Mouse (Mus musculus): ENCODE data around the gene Olfr629. TPM values are rescaled to one million over a fixed set of nuclear protein-coding genes. Genes with fewer than 3 reads are reported as not detected.

Gene Olfr629
- not detected for polyA plus RNA-seq (2017; shearing (Covaris generic))

DNA sequence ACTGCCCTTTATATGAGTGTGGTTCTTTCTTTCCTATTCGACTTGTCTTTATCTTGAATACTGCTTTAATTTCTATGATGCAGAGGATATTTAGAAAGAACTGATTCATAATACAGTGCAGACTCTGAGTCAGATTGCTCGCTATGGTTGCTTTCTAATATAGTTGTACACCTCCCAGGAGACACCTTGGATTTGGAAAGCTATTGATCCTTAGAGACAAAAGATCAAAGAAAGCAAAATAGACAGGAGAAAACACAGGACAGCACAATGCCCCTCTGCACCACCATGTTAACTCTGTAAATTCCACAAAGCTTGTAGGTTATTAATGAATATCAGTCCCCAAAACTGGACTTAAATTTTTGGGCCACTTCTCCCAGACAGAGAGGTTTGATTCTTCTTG, at the start of gene Olfr629:
TSS of gene Olfr629 (minus strand) at position 101 of the 400 bp plus-strand sequence.

DNA sequence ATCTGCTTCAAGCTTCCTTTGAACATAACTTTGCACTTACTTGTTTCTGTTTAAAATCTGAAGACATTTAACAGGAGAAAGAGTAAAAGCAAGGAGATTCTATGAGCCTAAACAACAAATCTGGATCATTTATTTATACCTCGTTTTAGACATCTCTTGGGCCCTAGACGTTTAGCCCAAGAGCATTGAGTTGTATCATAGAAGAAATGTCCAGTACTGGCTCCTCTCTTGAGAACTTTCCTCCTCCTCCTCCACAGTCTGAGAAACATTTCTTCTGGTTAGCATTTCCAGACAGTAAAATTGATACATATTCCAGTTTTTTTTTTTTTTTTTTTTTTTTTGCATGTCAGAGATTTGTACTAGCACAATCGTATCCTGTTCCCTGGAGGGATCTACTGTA, 47.0 kb upstream of the Olfr629 start, which contains the start of gene Olfr67:
TSS of gene Olfr67 (minus strand) at position 101 of the 400 bp plus-strand sequence.

DNA sequence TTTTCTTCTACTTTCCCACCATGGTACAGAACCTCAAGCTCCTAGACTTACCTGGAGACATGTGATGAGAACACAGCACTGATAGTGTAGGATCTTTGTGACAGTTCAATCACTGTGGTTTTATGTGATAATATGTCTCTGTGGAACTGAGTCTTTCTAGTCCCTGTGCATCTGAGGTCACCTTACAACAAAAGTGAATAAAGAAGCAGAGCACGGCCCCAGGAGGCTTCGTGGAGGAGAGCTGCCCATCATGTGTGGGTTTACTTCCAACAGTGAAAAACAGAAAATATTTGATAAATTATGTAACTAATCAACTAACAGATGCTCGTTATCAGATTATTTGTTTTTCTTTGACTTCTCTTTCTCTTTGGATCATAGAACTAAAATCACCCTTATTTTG, 34.9 kb upstream of the Olfr629 start, which contains the start of gene Olfr68:
TSS of gene Olfr68 (minus strand) at position 101 of the 400 bp plus-strand sequence.

GRCm38 (mm10) chr7:103771494-103771893, 26.8 kb upstream of the Olfr629 start, which contains the start of gene Olfr69:
Gene Olfr69, minus strand, starts transcription at chr7:103771594.

GRCm38 (mm10) chr7:103757233-103757632, 12.5 kb upstream of the Olfr629 start, which contains the start of gene Olfr630:
Gene Olfr630, minus strand, starts transcription at chr7:103757333.

DNA sequence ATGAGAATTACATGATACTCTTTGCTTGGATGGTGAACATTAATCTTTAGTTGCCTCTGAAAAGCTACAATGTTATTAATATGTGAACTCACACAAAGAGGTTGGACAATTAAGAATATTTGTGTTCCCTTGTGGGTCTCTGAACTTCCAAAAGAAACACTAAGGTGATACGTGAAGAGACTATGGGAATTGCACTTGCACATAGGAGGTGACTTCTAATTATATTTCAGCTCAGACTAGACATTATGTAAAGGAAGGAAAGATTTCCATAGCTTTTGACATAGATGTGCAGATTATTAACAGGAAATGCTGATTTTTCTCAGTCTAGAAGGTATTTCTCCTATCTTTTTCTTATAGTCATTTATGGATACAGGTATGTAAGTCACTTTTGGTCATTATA, 14.7 kb downstream of the Olfr629 start, which contains the start of gene Olfr628:
TSS of gene Olfr628 (plus strand) at position 301 of the 400 bp plus-strand sequence.

GRCm38 (mm10) chr7:103714371-103714770, 30.4 kb downstream of the Olfr629 start, which contains the start of gene Olfr243:
Gene Olfr243, plus strand, starts transcription at chr7:103714671.

Other genes with a start within 250 kb of the Olfr629 start
- gene Olfr609, start 246.9 kb downstream of the Olfr629 start, polyA plus RNA-seq (2017; shearing (Covaris generic)), result not detected
- not detected for gene Olfr610, start 232.8 kb downstream of the Olfr629 start, polyA plus RNA-seq (2017; shearing (Covaris generic))
- not detected for gene Olfr611, start 224.1 kb downstream of the Olfr629 start, polyA plus RNA-seq (2017; shearing (Covaris generic))
- not detected for gene Olfr612, start 202.2 kb downstream of the Olfr629 start, polyA plus RNA-seq (2017; shearing (Covaris generic))
- gene Olfr613, start 196.9 kb downstream of the Olfr629 start, polyA plus RNA-seq (2017; shearing (Covaris generic)), result 0.05 TPM
- not detected for gene Olfr615, start 188.9 kb downstream of the Olfr629 start, polyA plus RNA-seq (2017; shearing (Covaris generic))
- not detected for gene Olfr616, start 175.8 kb downstream of the Olfr629 start, polyA plus RNA-seq (2017; shearing (Covaris generic))
- not detected for gene Olfr617, start 171.9 kb downstream of the Olfr629 start, polyA plus RNA-seq (2017; shearing (Covaris generic))
- not detected for gene Olfr618, start 154.8 kb downstream of the Olfr629 start, polyA plus RNA-seq (2017; shearing (Covaris generic))
- gene Olfr619, start 144.4 kb downstream of the Olfr629 start, polyA plus RNA-seq (2017; shearing (Covaris generic)), result not detected
- gene Olfr620, start 132.4 kb downstream of the Olfr629 start, polyA plus RNA-seq (2017; shearing (Covaris generic)), result not detected
- not detected for gene Olfr622, start 102.2 kb downstream of the Olfr629 start, polyA plus RNA-seq (2017; shearing (Covaris generic))
- gene Olfr623, start 81.2 kb downstream of the Olfr629 start, polyA plus RNA-seq (2017; shearing (Covaris generic)), result not detected
- gene Olfr624, start 73.8 kb downstream of the Olfr629 start, polyA plus RNA-seq (2017; shearing (Covaris generic)), result not detected
- not detected for gene Olfr625-ps1, start 62.2 kb downstream of the Olfr629 start, polyA plus RNA-seq (2017; shearing (Covaris generic))
- not detected for gene Olfr243, start 30.3 kb downstream of the Olfr629 start, polyA plus RNA-seq (2017; shearing (Covaris generic))
- not detected for gene Olfr628, start 14.6 kb downstream of the Olfr629 start, polyA plus RNA-seq (2017; shearing (Covaris generic))
- not detected for gene Olfr630, start 12.4 kb upstream of the Olfr629 start, polyA plus RNA-seq (2017; shearing (Covaris generic))
- gene Olfr69, start 26.7 kb upstream of the Olfr629 start, polyA plus RNA-seq (2017; shearing (Covaris generic)), result not detected
- not detected for gene Olfr68, start 34.8 kb upstream of the Olfr629 start, polyA plus RNA-seq (2017; shearing (Covaris generic))
- not detected for gene Olfr67, start 46.9 kb upstream of the Olfr629 start, polyA plus RNA-seq (2017; shearing (Covaris generic))
- 106 TPM for gene Hbb-bt, start 69.1 kb upstream of the Olfr629 start, polyA plus RNA-seq (2017; shearing (Covaris generic))
- 546 TPM for gene Hbb-bs, start 83.2 kb upstream of the Olfr629 start, polyA plus RNA-seq (2017; shearing (Covaris generic))
- gene Hbb-bh2, start 95.6 kb upstream of the Olfr629 start, polyA plus RNA-seq (2017; shearing (Covaris generic)), result not detected
- gene Hbb-bh1, start 98.2 kb upstream of the Olfr629 start, polyA plus RNA-seq (2017; shearing (Covaris generic)), result not detected
- gene Hbb-y, start 108.3 kb upstream of the Olfr629 start, polyA plus RNA-seq (2017; shearing (Covaris generic)), result not detected
- gene Olfr66, start 141.3 kb upstream of the Olfr629 start, polyA plus RNA-seq (2017; shearing (Covaris generic)), result not detected
- gene Olfr64, start 149.5 kb upstream of the Olfr629 start, polyA plus RNA-seq (2017; shearing (Covaris generic)), result not detected
- gene Olfr65, start 158.5 kb upstream of the Olfr629 start, polyA plus RNA-seq (2017; shearing (Covaris generic)), result not detected
- gene Olfr631, start 183.9 kb upstream of the Olfr629 start, polyA plus RNA-seq (2017; shearing (Covaris generic)), result not detected
- gene Olfr632, start 189.4 kb upstream of the Olfr629 start, polyA plus RNA-seq (2017; shearing (Covaris generic)), result not detected
- gene Olfr633, start 199.5 kb upstream of the Olfr629 start, polyA plus RNA-seq (2017; shearing (Covaris generic)), result not detected
- 0.04 TPM for gene Olfr635, start 226.2 kb upstream of the Olfr629 start, polyA plus RNA-seq (2017; shearing (Covaris generic))

All from activated CD4-positive, CD25-positive, alpha-beta regulatory T cell, adult 9 weeks (primary cell).